Mouse (Mus musculus) lung, embryonic 14.5 days (tissue): Measurements from ENCODE around the gene Tcam1. TPM values are rescaled to one million over a fixed set of nuclear protein-coding genes. Genes with fewer than 3 reads are reported as not detected.

Experiments
- ATAC-seq: fragments of 200-750 bp; cut with Nextera tagmentation; 2 replicates; pipeline ENCODE4 v1.8.0; 2017; ENCODE audit warnings: mild to moderate bottlenecking, moderate TSS enrichment, moderate library complexity; ENCODE audit not compliant: insufficient read depth
- DNase-seq: peaks from one replicate; pipeline ENCODE4 v3.0.0-alpha.2; 2015
- H3K27ac ChIP-seq: fragments of 300-500 bp; sonication (generic); 2 replicates; pipeline ENCODE4 v1.5.1; 2014; ENCODE audit warnings: low read depth, mild to moderate bottlenecking, moderate library complexity
- H3K27me3 ChIP-seq: fragments of 300-500 bp; sonication (generic); 2 replicates; pipeline ENCODE4 v1.6.1; 2014; ENCODE audit warnings: low read length, control low read depth; ENCODE audit not compliant: insufficient read depth
- H3K36me3 ChIP-seq: fragments of 300-500 bp; sonication (generic); 2 replicates; pipeline ENCODE4 v1.6.1; 2014; ENCODE audit warnings: control low read depth; ENCODE audit not compliant: insufficient read depth
- H3K4me1 ChIP-seq: fragments of 300-500 bp; sonication (generic); 2 replicates; pipeline ENCODE4 v1.6.1; 2014; ENCODE audit warnings: antibody characterized with exemption, control low read depth; ENCODE audit not compliant: insufficient read depth
- H3K4me2 ChIP-seq: fragments of 300-500 bp; sonication (generic); 2 replicates; pipeline ENCODE4 v1.6.1; 2014; ENCODE audit warnings: mild to moderate bottlenecking
- H3K4me3 ChIP-seq: fragments of 300-500 bp; sonication (generic); 2 replicates; pipeline ENCODE4 v1.5.1; 2014; ENCODE audit warnings: low read depth, low read length
- H3K9ac ChIP-seq: fragments of 300-500 bp; sonication (generic); 2 replicates; pipeline ENCODE4 v1.6.1; 2014
- H3K9me3 ChIP-seq: fragments of 300-500 bp; sonication (generic); 2 replicates; pipeline ENCODE4 v1.6.1; 2016; ENCODE audit warnings: low read depth, low read length, control low read depth
- CTCF ChIP-seq: IDR thresholded peaks from 2 replicates; pipeline ENCODE4 v1.5.1; 2016; ENCODE audit warnings: antibody characterized with exemption, low read depth
- WGBS: fragments of 180-500 bp; shearing (Covaris S2); extraction: QIAGEN DNeasy Blood & Tissue Kit; methylation state at CpG from one replicate; pipeline ENCODE4 v1.1.7; 2014; 5-methylcytosine and 5-hydroxymethylcytosine counted together
- polyA plus RNA-seq: library from polyadenylated mRNA; unstranded; fragments of >200 nt; fragmentation: Nextera tagmentation; extraction: Ambion mirVana; gene quantifications from 2 replicates; pipeline ENCODE4 v1.2.1, GENCODE M21; 2014

Tcam1 gene
- polyA plus RNA-seq, 1 experiment from 2014 or later: 0.18 TPM

- Histone ChIP-seq H3K9ac (no peak overlapping the region), H3K36me3 (no peaks in the 10 kb centered on the region), H3K27ac (no peak overlapping the region), H3K4me3 (no peak overlapping the region), H3K9me3 (no peaks in the 10 kb centered on the region), H3K4me1 (no peaks in the 10 kb centered on the region; the same call in 1 of the 2 replicates), H3K27me3 (no peaks in the 10 kb centered on the region), H3K4me2 (no peak overlapping the region)
- TF ChIP-seq CTCF: no peak
- 68% methylated on average over 7 of the region's 7 CpGs for whole genome bisulfite sequencing
- ATAC-seq: no peak
- no peak for DNase-seq
Measured at GRCm38 (mm10) chr11:106317801-106318200, 41.3 kb downstream of the Tcam1 start.

- Histone ChIP-seq H3K9ac (no peak overlapping the region), H3K36me3 (no peaks in the 10 kb centered on the region), H3K27ac (no peak overlapping the region), H3K4me1 (no peaks in the 10 kb centered on the region; the same call in 1 of the 2 replicates), H3K27me3 (no peaks in the 10 kb centered on the region), H3K4me3 (no peak overlapping the region), H3K4me2 (no peak overlapping the region), H3K9me3 (no peaks in the 10 kb centered on the region)
- ATAC-seq (no peak), DNase-seq (peak; percentile 14)
- no peak for TF ChIP-seq CTCF
- 61% methylated on average over 21 of the region's 21 CpGs for WGBS
Measured at GRCm38 (mm10) chr11:106318406-106319366, 42.2 kb downstream of the Tcam1 start.

GRCm38 (mm10) chr11:106324858-106325257, 48.4 kb downstream of the Tcam1 start:
- 59% methylated on average over 5 of the region's 5 CpGs for WGBS
- Histone ChIP-seq H3K4me1 (no peaks in the 10 kb centered on the region), H3K27me3 (no peaks in the 10 kb centered on the region), H3K36me3 (no peaks in the 10 kb centered on the region), H3K9me3 (no peaks in the 10 kb centered on the region), H3K9ac (no peak overlapping the region), H3K27ac (no peak overlapping the region), H3K4me3 (no peak overlapping the region), H3K4me2 (no peak overlapping the region)
- ATAC-seq (no peak), DNase-seq (no peak)
- no peak for TF ChIP-seq CTCF

- H3K4me3 ChIP-seq: no peak overlapping the region
- no peaks in the 10 kb centered on the region for H3K27me3 ChIP-seq
- H3K9ac ChIP-seq: no peak overlapping the region
- H3K4me1 ChIP-seq: no peaks in the 10 kb centered on the region
- H3K27ac ChIP-seq: no peak overlapping the region
- H3K9me3 ChIP-seq: no peaks in the 10 kb centered on the region
- no peaks in the 10 kb centered on the region for H3K36me3 ChIP-seq
- TF ChIP-seq CTCF: peak; percentile 76
- H3K4me2 ChIP-seq: no peak overlapping the region
- ATAC-seq (no peak), DNase-seq (peak; percentile 83)
- WGBS: 59% methylated on average over 8 of the region's 8 CpGs
Measured at GRCm38 (mm10) chr11:106325566-106326206, 49.2 kb downstream of the Tcam1 start.

GRCm38 (mm10) chr11:106326475-106326874, 50.0 kb downstream of the Tcam1 start:
- WGBS: 70% methylated on average over 8 of the region's 8 CpGs
- no peak for TF ChIP-seq CTCF

GRCm38 (mm10) chr11:106328521-106328920, 52.0 kb downstream of the Tcam1 start:
- no peaks in the 10 kb centered on the region for H3K36me3 ChIP-seq
- 32% methylated on average over 5 of the region's 5 CpGs for WGBS
- TF ChIP-seq CTCF: no peak
- no peaks in the 10 kb centered on the region for H3K27me3 ChIP-seq
- ATAC-seq (no peak), DNase-seq (no peak)
- H3K27ac ChIP-seq: no peak overlapping the region
- H3K4me1 ChIP-seq: no peaks in the 10 kb centered on the region
- no peak overlapping the region for H3K4me2 ChIP-seq
- H3K4me3 ChIP-seq: no peak overlapping the region
- H3K9ac ChIP-seq: no peak overlapping the region
- no peaks in the 10 kb centered on the region for H3K9me3 ChIP-seq

More at GRCm38 (mm10) chr11:106326475-106326874, 50.0 kb downstream of the Tcam1 start:
- Histone ChIP-seq H3K4me1 (no peaks in the 10 kb centered on the region), H3K4me3 (no peak overlapping the region), H3K4me2 (no peak overlapping the region), H3K9me3 (no peaks in the 10 kb centered on the region), H3K9ac (no peak overlapping the region), H3K27me3 (no peaks in the 10 kb centered on the region), H3K36me3 (no peaks in the 10 kb centered on the region), H3K27ac (no peak overlapping the region)
- DNase-seq (no peak), ATAC-seq (no peak)

- H3K27me3 ChIP-seq: no peaks in the 10 kb centered on the region
- H3K36me3 ChIP-seq: no peaks in the 10 kb centered on the region
- H3K27ac ChIP-seq: no peak overlapping the region
- no peaks in the 10 kb centered on the region for H3K9me3 ChIP-seq
- H3K4me1 ChIP-seq: no peaks in the 10 kb centered on the region
- H3K4me2 ChIP-seq: no peak overlapping the region
- no peak for TF ChIP-seq CTCF
- 37% methylated on average over 6 of the region's 6 CpGs for WGBS
- H3K4me3 ChIP-seq: no peak overlapping the region
- ATAC-seq (no peak), DNase-seq (no peak)
- no peak overlapping the region; the same call in 1 of the 2 replicates for H3K9ac ChIP-seq
Measured at GRCm38 (mm10) chr11:106329128-106329527, 52.7 kb downstream of the Tcam1 start.
